24 mouse cellular contexts compared by ENCODE assay signal in genomic region chr2:163809166-163809565, GRCm38 (mm10). TPM values are rescaled to one million over a fixed set of nuclear protein-coding genes. Genes with fewer than 3 reads are reported as not detected.
"Had no signal": no experiment of that assay in that cellular context is flagged by ENCODE, and none has a peak within 500 bp of the region (broad histone marks: within the 10 kb centered on the region; RNA-seq: fewer than 3 reads in every experiment).

No protein-coding gene starts in this region.

- H3K27me3 ChIP-seq: midbrain, embryonic 12.5 days; neural tube, embryonic 13.5 days; neural tube, embryonic 15.5 days had no signal

- ATAC-seq: midbrain, embryonic 16.5 days had no signal

- H3K4me1 ChIP-seq: midbrain, embryonic 12.5 days had no signal

- H3K4me2 ChIP-seq: lung, embryonic 14.5 days; midbrain, embryonic 12.5 days; neural tube, embryonic 13.5 days; neural tube, embryonic 15.5 days had no signal

- H3K9ac ChIP-seq: lung, embryonic 14.5 days; midbrain, embryonic 12.5 days; neural tube, embryonic 13.5 days; neural tube, embryonic 15.5 days had no signal

- H3K9me3 ChIP-seq: midbrain, embryonic 10.5 days; midbrain, embryonic 12.5 days; neural tube, embryonic 13.5 days; neural tube, embryonic 15.5 days had no signal

- DNase-seq: midbrain, embryonic 14.5 days; retina, postnatal 1 day; right cerebral cortex, adult 18-20 months; right cerebral cortex, postnatal 25 days; right cerebral cortex, postnatal 4 days; spleen, adult 18-20 months; thymus, adult 2 months; thymus, postnatal 25 days had no signal

- H3K27ac ChIP-seq: midbrain, embryonic 10.5 days; midbrain, embryonic 12.5 days; neural tube, embryonic 13.5 days; neural tube, embryonic 15.5 days had no signal

- H3K36me3 ChIP-seq: midbrain, embryonic 10.5 days; midbrain, embryonic 12.5 days; neural tube, embryonic 13.5 days; neural tube, embryonic 15.5 days had no signal

- H3K4me3 ChIP-seq: midbrain, embryonic 10.5 days; midbrain, embryonic 12.5 days; myocyte; neural tube, embryonic 13.5 days; neural tube, embryonic 15.5 days had no signal

RNA-seq across cellular contexts. Expression of gene Ccn5, which starts 11.5 kb away (rescaled TPM):
- total RNA-seq: megakaryocyte-erythroid progenitor cell, adult 5-6 weeks had no signal
- polyA plus RNA-seq: small intestine, adult 2 months had no signal

RNA-seq across cellular contexts. Expression of gene Kcnk15, which starts 44.3 kb away (rescaled TPM):
- total RNA-seq: megakaryocyte, adult 5-6 weeks; megakaryocyte-erythroid progenitor cell, adult 5-6 weeks had no signal
- polyA plus RNA-seq: liver, embryonic 16.5 days; lung, embryonic 14.5 days; lung, embryonic 16.5 days; midbrain, embryonic 10.5 days; midbrain, embryonic 12.5 days; midbrain, embryonic 14.5 days; myocyte; neural tube, embryonic 11.5 days; neural tube, embryonic 13.5 days; neural tube, embryonic 15.5 days; small intestine, adult 2 months; stomach, embryonic 14.5 days; stomach, embryonic 16.5 days; testis, adult 2 months; thymus, adult 2 months had no signal
